Mouse (Mus musculus) cerebellum, adult (tissue): ENCODE measurements around the gene Ddx1.
A peak's percentile ranks its signal among the peaks of the same experiment; 100 is the strongest.

Experiments used
- ATAC-seq: cut with Nextera tagmentation; 2 replicates; pipeline ENCODE4 v1.9.2; 2017; ENCODE audit warnings: mild to moderate bottlenecking, moderate library complexity, mixed read lengths; ENCODE audit not compliant: insufficient number of reproducible peaks, low FRiP score, low TSS enrichment

The Ddx1 gene

DNA sequence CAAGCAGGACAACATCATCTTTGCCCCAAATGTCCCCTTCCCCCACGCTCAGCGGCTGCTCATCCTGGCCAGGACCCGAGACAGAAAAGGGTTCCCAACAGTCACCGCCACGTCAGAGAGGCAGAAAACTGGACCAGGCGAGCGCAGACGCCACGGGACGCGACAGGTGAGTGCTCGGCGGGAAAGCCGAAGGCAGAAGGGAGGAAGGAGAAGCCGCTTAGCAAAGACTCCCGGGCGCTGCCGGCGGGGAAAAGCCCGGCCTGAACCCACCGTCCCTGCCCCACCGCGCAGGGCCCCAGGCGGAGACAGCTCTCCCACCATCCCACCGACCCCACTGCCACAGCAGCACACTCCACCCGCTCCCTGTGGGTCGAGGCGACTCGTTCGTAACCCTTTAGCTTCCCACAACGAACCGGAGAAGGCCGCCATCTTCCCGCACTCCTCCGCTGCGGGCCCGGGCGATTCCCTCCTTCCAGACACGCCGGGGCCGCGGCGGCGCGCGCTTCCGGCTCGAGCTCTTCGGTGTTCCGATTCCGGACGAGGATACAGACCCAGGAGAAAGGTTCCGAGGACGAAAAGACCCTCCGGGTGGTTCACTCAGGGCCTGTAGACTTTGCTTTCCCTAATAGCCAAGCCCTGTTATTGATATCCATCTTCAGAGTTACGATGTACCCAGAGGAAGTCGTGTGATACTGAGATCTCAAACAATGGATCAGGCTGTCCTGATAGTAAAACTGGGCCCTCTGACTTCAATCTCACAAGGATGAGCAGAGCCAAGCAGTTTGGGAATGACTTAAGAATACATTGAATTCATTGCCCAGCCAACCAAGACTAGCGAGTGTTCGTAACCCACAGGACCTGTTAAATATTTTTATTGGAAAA, at the start of gene Ddx1:
Ddx1 (minus strand) TSS at position 523 of the 882 bp plus-strand sequence.
- peak; percentile 90 for ATAC-seq

GRCm38 (mm10) chr12:13293421-13293881, 44.4 kb upstream of the Ddx1 start:
- ATAC-seq = no peak

GRCm38 (mm10) chr12:13291453-13291852, 42.4 kb upstream of the Ddx1 start:
- no peak for ATAC-seq

DNA sequence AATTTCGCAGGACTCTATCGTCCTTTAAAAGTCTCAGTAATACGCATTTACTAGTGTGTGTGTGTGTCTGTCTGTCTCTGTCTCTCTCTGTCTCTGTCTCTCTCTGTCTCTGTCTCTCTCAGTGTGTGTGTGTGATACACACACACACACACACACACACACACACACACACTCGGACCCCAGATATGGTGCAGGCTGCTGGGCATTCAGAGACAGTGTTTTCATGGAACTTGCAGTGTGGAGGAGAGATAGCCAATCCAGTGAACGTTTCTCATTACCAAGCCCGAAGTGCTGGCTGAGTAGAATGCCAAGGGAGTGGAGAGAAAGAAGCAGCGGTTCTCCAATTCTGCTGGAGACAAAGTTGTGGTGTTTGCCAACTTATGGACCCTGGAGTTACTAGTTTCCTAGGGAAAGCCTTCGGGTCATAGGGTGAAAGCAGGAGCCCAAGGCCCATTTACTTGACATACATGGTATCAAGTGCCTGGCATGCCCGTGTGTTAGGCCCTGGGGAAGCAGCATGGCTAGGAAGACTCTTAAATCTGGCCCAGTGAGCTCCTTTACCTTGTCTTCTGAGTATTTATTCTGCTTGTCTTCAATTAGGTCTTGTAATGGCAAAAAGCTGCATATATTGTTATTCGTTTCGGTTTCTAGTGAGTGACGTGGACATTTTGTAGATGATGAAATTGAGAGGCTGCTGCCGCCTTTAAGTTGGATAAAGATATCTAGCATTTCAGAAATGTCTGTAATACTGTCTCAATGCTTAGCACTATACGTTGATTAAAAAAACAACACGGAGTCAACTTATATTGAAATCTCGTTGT, 20.8 kb upstream of the Ddx1 start:
- ATAC-seq = no peak

DNA sequence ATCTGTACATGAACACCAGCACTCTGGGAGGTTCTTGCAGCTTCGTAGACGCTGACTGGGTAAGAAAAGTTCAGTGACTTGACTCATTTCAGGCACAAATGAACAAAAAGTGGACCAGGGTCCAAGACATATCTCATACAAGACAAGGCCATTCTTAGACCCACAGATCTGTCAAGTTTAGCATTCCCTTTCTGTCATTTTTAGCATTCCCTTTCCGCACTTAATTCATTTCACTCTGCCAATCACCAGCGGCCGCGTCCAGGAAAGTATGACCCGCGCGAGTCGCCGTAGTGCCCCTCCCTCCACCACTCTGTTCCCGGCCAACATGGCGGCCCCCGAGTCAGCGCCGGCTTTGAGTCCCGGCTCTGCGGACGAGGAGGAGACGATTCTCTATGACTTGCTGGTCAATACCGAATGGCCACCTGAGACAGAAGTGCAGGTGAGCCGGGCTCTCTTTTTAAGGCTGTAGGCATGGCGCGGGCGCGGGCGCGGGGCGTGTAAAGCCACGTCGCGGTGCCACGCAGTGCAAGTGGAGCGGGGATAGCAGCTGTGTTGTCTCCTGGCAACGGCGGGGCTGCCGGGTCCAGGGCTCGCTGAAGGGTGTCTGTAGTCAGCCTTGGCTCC, 19.9 kb upstream of the Ddx1 start, which contains the start of gene Nbas:
Nbas (plus strand) TSS at position 308 of the 624 bp plus-strand sequence.
- peak; percentile 84 for ATAC-seq

DNA sequence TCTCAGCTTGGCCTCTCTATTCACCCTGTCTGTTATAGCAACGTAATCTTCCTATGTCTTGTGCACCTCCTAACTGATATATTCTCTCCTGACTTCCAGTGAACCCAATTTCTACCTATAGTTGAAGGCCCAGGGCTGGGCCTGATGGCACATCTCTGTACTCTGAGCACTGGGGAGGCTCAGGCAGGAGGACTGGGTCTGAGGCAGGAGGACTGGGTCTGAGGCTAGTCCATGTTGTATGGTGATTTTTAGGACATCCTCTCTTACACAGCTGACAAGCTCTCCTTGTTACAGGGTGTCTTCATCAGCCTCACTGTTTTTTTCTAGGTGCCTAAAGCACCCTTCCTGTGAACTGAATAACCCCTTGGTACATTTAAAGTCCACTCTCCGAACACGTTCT, 19.4 kb upstream of the Ddx1 start:
- ATAC-seq = peak; percentile 13; the same call in 1 of the 2 replicates

GRCm38 (mm10) chr12:13255701-13256100, 6.7 kb upstream of the Ddx1 start:
- no peak for ATAC-seq

DNA sequence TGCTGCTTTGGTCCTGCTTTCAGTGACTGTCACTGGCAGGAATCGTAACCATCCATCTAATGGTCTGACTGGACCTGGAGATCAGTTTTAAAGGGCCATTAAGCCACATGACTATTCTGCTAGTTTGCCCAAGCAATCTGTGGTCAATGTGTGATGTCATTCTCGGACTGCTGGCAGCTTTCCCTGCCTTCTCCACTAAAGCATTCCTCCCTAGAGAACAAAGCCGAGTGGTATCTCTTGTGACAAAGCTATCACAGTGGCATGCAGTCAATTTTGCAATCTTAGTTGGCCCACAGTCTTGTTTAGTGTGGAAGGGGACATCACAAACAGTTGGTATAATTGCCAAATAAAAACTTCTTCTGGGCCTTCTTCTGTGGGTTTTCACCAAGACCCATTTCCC, 6.1 kb upstream of the Ddx1 start:
- ATAC-seq = no peak

GRCm38 (mm10) chr12:13249573-13249919, 533 bp upstream of the Ddx1 start:
- ATAC-seq = no peak

DNA sequence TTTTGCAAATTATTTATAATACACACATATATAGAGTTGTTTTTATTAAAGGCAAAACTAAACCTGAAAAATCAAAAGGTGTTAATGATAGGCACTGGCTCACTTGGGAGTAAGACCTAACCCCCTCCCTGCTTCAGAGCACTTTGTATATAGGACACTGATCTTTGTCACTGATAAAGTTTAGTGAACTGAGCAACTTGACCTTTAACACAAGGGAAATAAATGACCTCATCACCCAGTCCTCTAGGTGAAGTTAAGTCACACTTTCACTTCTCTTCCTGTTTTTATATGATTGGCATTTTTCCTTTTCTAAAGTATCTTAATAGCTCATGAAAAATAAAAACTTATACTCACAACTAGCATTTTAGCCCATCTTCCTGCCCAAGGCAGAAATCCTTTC, 6.6 kb downstream of the Ddx1 start:
- ATAC-seq = no peak

DNA sequence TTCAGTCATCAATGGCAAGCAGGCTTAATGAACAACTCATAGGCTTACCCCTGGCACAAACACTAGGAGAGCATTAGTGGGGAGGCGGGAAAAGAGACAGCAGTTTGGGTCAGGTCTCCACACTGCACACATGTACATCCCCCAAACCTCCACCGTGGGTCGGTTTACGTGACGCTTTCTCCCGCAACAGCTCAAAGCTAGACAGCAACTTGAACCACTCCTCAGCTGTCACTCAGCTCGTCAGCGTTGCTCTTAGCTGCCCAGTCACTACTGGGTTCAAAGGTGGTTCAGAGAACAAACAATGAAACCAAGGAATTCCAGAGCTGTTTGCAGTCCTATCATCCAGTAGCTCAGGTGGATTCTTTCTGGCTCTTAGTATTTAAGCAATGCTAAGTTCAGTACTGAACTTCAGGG, 30.9 kb downstream of the Ddx1 start:
- ATAC-seq = no peak

- no peak for ATAC-seq
Observed at GRCm38 (mm10) chr12:13217568-13217967, 31.4 kb downstream of the Ddx1 start.

DNA sequence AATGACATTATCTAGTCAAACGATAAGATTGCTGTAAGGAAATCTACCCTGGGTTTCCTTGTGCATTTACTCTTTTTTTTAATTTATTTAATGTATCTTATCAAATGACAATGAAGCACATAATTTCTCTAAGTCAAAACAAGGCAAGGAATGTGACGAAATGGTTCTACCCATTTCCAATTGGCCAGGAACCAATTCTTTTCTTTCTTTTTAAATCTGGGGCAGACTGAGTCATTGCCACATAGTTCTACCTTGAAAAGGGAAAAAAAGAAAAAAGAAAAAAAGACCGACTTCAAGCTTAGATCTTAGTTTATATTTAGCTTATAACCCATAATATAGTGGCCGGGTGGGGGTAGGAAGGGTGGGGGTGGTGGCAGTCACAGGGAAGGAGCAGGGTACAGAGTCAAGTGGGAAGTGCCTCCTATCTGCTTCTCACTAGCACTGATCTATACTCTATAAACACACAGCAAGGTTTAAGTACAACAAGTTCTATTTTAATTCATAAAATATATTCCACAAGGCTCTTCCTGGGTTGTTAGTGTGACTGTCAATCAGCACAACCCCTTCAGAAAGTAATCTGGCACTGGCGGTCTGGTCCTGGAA, 32.4 kb downstream of the Ddx1 start:
- ATAC-seq = no peak

DNA sequence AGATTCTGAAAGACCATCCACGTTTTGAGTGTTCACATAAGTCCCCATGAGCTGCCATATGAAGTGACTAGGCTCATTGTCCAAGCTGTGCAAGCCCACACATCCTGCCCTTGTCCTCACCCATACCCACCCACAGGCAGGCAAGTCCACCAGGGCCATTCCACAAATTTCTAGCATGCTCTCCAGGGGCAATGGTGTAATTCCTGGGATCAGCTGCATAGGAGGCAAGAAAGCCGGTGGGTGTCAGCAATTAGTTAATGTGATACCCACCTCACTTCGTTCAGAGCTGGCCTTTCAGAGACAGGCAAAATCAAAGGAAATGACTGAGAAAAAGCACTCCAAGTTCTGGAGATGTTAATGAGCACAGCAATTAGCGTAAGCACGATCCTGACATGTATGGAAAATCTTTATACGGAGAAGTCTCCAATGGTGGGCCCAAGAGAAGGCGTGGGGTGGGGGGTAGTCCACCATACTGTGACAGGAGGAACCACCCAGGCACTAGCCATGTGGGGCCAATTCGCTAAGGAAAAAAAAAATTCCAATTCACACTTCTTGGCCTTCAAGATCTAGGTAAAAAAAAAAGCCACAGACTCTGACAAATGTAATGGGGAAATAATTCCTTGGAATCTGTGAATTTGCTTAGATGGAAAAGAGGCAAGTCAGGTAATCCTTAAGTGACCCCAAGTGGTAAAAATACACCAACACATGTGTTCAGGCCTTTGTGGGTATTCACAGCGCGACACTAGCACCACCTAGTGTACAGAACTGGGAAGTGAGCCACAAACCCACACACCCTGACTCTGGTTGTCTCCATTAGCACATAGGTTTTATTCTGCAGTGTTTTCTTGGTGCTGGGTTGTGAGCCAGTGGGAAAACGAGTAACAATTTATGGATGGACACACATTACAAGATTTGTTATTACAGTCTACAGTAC, 34.4 kb downstream of the Ddx1 start:
- peak; percentile 84 for ATAC-seq

DNA sequence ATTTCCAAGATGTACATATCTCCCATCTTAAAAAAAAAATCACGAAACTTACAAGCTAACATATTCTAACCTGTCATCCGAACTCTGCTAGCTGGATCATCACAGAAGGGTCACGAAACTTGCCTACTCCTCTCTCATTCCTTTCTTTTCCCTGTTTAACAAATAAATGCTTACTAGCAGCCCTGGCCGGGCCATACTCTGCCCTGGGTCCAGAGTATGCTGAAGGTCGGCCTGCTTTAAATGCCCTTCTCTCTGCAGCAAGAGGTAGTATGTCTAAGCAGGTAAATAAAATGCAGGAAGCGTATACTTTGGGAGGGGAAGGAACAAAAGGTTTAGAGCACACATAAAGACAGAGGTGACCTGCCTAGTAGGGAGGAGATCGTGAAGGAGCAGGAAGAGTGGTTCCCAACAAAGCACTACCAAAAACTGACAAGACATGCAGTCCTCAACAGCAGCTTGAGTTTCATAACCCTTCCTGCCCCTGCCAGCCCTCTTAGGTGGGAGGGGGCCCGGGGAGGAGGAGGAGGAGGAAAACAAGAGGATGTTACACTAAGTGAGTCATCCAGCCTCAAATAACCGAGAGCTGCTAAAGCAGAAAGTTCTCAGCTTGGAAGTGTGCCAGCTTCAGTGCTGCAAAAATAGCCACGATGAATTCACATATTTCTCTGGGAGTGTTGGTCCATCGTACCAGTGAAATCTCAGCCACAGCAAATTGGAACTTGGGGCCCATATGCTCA, 37.1 kb downstream of the Ddx1 start:
- no peak for ATAC-seq

DNA sequence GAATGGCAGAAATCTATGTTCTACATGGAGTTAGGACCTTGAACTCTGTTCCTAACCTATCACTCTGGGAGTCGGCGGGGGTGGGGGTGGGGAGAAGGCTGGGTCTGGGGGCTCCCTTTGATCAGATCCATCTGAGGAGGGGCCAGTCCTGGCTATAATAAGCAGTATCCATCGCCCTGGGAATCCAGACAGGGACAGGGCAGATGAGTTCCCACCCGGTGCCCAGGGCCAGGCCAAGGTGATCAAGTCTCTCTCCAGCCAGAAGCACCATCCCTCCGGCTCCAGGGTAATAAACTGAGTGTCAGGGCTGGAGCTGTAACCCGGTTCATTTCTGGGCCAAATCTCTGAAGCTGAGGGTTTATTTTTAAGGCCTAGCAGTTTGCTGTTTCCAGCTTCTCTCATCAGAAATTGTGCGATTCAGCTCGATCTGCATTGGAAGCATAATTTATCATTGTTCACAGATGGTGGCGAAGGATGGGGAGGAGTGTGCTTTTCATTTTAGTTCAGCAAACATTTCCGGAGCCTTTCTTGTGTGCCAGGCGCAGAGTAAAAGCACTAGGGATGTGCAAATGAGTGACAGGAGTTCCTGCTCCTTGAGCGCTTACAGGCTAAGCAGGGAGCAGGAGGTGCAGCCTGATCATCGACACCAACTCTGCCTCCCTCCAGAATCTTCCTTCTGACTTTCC, 39.2 kb downstream of the Ddx1 start:
- ATAC-seq = no peak

DNA sequence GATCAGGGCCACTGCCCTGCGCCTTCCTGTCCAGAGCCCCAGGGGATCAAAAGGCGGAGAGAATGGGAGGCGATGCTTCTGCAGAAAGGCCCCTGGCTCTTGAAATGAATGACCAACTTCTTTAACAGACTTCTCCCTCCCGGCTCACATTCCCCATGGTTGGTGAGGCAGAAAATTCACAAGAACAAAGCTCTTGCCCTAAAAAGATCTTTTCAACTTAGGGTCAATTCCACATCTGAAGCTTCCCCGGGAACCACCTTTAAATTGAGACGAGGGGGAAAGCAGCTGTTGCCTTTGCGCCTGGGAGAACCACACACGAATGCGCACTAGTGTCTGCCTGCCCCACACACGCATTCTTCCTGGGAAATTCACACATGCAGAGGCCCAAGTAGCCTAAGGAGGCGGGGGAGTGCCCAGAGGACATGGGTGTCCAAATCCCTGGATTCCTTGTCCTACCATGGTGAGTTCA, 40.0 kb downstream of the Ddx1 start:
- no peak for ATAC-seq

GRCm38 (mm10) chr12:13208517-13208916, 40.5 kb downstream of the Ddx1 start:
- ATAC-seq = no peak
